Mouse (Mus musculus) kidney, adult 8-10 months (tissue): ENCODE results near the gene Cox4i1.

ENCODE experiments used
- DNase-seq, 2 experiments: peaks; one replicate each; pipeline ENCODE4 v3.0.0; 2022

The Cox4i1 gene

DNA sequence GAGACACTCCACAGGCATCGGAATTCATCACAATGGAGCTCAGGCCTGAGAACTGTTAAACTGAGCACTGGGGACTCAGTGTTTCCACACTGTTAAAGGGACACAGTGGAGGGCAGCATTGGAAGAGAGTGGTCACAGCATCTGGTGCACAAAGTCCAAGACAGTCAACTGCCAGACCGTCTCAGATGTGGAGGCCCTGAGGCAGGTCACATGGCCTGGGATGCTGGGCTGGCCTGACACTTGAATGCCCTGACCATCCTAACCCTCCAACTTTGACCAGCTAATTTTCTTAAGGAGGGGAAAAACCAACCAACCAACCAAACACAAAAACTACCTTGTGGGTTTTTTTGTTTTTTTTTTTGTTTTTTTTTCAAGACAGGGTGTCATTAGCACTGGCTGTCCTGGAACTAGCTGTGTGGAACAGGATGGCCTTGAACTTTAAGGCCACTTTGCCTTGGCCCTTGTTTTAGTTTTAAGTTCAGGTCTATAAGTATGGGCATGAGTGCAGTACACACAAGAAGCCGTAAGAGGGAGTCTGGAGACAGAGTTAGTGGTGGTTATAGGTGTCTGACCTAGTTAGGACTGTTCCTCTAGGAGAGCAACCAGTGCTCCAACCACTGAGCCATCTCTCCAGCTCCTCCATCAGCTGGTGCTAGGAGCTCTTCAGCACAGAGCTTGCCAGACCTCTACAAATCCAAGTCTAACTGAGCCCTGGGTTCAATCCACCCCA is 2.1 kb upstream of the Cox4i1 start:
- DNase-seq = no peak

DNA sequence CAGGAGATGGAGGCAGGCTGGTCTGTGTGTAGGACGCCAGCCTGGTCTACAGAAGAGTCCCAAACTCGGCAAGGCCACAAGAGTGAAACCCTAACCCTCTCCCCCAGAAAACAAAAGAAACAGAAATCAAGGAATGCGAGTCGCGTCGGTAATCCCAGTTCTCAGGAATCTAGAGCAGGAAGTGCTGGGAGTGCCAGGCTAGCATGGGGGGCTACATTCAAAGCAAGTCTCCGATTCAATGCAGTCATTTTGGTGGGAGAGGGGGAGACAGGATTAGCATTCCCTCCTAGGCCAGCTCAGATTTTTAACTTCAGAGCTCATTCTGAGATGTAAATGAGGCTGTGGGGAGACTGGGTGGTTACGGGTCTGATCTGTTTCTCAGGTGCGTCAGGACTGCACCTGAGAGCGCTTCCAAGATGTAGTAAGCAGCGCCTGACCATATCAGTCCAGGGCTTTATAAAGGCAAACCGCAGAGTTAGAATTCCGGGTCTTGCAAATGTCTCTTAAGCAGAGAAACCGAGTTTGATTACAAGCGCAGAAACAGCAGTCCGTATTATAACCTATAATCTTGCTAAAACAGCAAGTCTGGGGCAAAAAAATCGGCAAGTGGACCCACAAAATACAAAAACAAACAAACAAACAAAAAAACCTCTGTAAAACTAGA is 1.1 kb upstream of the Cox4i1 start:
- no peak for DNase-seq

DNA sequence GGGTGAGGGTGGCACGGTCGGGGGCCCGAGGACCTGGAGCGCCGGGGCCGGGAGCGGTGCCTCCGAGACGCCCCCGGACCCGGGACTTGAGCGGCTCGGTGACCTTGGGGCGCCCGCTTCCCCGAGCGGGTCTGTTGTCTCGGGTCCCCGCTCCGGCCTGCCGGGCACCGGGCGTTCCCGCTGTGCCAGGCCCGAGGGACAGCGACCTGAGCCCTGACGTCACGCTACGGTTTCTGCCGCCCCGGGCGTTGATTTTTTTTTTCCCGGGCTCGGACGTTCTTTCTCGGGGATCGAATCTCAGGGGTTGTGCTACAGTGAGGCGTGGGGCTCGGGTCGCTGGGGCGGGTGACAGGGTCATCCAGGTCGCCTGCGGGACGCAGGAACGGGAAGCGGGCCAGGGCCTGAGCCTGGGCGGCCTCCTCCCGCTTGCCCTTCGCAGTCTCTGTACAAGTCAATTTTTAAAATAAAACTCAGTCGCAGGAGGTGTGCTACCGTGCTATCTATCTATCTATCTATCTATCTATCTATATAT is 418 bp downstream of the Cox4i1 start, which contains the start of gene Emc8:
Gene Emc8, minus strand, starts transcription at position 200 of the 532 bp plus-strand sequence.
- DNase-seq = peak in 1 of 2 experiments; percentile 40

DNA sequence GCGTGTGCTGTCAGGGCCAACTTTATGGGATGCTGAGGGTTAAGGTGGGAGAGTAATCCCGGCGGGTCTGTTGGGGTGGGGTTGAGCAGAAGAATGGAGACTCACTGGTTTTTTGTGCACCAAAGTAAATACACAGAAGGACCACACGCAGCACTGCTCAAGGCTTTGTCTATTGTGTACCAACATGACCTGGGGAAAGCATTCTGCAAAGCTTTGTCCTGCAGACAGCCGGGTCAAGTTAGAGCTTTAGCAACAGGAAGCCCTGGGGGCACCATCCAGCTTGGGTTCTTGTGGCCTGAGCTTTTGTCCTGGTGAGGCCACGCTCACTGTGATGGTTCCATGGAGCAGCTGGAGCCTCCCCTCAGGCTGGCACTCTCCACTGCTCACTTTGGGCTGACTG is 3.8 kb downstream of the Cox4i1 start:
- no peak for DNase-seq

DNA sequence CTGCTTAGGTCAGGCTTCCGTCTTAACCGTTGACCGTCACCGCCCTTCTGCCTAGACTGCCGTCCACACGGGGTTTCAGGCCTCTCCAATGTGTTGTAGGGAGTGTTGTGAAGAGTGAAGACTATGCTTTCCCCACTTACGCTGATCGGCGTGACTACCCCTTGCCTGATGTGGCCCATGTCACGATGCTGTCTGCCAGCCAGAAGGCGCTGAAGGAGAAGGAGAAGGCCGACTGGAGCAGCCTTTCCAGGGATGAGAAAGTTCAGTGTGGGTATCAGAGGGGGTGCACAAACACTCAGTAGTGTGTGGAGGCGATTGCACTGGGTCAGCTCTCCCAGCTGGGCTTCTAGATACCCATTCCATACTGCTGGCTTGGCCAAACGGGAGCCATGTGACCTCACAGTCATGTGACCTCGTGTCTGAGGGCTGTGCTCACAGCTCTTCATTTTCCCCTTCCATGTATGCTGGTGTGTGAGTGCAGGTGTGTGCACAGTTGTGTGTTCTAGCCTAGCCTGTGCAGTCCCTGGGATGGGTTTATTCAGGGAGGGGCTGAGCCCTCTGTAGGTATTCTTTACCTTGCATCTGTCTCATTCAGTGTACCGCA is 4.7 kb downstream of the Cox4i1 start:
- DNase-seq = no peak

DNA sequence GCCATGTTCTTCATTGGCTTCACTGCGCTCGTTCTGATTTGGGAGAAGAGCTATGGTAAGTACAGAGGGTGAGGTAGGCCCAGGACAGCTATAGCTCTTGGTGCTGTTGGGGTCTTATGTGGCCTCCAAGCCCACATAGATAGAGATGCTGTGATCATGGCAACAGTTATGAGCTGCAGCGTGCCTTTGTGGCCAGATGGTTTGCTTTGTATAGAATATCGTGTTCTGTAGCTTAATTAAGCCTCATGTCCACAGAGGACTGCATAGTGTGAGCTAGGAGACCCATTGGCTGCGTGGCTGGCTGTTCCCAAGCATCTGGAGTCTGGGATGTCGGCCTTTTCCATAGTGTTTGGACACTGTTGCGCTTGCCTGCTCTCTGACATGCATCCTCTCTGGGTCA is 5.3 kb downstream of the Cox4i1 start:
- DNase-seq = no peak

DNA sequence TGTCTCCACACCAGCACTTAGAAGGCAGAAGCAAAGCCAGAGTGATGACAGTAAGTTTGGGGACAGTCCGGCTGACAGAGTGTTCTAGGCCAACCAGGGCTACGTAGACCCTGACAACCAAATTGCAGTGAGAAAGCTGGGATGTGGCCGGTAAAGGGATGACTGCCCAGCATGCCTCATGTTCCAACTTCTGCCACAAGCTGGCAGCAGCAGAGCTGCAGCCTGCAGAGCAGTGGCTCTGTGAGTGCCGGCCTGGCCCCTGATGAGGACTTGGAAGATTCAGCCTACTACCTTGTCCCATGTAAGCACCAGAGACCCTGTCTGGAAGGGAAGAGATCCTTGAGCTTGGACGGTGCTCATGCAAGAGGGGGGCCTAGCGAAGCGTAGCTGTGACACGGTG is 7.7 kb downstream of the Cox4i1 start:
- DNase-seq = no peak

DNA sequence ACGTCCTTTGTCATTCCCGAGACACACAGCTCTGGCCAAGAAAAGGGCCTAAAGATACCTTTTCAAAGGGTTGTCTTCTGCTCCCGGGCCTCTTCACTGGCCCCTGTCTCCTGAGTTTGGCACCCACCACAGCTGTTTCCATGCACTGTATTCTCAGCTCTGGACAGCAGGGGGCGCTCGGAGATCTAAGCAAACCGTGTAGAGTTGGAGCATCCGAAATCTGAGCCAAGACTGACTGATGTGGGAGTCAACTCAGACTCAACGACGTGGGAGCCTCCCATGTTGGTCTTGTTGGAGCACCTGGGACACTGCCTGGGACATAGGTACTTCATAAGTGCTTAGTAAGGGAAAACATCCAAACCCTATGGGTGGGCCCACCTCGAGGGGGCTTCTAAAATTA is 10.4 kb downstream of the Cox4i1 start:
- DNase-seq = peak; percentile 59 to 88

DNA sequence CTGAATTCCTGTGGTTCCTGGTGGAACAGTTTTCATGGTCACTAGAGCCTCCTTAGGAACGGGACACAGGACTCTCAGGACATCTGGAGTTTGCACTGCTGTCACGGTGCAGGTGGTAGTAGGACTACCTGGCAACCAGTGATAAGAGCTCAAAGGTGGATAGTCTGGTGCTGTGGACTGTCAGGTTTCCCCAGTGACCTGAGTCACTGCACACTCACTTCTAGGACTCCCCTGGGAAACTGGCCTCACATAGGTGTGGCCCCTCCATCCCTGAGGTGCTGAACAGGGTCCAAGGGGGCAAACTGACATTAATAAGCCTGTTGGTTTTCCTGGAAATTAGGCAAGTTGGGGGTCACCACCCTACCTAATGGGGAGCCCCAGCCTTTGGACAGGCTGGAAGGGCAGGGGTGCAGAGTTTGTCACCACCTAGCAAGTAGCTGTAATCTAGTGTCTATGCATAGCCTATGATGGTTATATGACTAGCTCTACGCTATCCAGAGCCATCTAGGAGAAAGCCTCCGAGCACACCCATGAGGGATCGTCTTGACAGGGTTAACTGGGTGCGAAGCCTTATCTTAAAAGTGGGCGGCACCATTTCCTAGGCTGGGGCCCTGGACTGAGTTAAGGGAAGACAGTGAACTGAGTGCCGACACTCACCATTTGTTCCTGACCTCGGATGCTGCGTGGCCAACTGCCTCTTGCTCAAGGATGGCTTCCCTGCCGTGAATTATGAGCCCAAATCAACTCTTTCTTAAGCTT is 11.8 kb downstream of the Cox4i1 start:
- no peak for DNase-seq

DNA sequence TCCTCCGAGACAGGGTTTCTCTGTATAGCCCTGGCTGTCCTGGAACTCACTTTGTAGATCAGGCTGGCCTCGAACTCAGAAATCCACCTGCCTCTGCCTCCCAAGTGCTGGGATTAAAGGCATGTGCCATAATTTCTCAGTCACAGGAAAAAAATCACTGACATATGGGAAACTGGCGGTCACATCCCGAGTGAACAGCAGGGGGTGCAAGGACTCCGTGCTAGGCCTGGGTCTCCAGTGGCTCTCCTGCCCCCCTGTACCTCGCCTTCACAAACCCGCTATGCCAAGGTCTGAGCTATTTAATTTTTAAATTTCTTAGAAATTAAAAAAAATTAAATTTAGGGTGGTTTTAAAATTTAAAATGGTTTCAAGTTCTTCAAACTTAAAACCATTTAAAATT is 12.4 kb downstream of the Cox4i1 start:
- DNase-seq = peak in 1 of 2 experiments; percentile 49

DNA sequence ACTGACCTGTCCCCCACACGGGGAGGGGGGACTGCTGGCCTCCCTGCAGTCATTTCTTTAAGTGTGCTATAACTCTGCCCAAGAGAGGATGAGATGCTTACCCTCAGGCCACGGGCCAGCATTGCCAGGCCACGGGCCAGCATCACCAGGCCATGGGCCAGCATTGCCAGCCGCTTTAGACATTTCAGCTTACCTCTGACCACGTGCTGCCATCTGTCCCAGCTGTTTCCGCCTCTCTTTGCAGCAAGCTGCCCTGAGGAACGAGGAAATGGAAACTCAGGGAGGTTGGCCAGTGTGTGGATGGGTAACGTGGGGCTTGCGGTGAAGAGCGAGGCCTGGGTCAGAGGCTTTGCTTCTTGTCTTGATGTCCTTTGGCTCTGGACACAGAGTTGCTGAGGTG is 13.1 kb downstream of the Cox4i1 start:
- DNase-seq = no peak

DNA sequence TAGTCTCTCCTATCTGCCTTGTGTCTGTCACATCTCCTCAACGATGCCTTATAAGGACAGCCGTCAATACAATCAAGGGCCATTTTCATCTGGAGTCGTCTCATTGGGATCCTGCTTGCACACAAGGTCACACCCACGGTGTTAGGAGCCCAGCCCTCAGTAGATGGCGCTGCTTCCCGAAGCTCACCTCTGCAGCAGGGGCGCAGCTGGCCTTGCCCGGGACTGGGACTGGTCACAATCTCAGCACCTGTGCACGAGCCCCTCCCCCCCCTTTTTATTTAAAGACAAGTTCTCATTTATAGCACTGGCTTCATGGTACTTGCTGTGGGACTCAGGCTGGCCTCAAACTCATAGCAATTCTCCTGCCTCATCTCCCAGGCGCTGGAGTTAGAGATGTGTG is 15.6 kb downstream of the Cox4i1 start:
- peak; percentile 61 to 82 for DNase-seq

DNA sequence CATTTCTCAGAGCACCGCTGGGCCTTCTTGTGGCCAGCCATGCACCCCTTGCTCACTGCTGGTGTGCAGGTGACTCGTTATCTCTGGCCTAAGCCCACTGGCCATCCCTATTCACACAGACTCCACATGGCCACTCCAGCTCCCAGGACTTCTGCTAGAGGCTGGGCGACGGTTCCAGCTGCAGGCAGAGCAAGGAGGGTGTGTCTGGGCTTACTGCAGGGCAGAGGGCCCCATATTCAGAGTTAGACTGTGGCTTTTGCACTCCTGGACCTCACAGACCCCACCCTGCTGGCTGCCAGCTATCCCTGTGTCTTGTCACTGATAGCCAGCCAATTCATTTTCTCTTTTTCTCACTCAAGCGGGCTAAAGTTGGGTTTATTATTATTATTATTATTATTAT is 16.1 kb downstream of the Cox4i1 start:
- no peak for DNase-seq

DNA sequence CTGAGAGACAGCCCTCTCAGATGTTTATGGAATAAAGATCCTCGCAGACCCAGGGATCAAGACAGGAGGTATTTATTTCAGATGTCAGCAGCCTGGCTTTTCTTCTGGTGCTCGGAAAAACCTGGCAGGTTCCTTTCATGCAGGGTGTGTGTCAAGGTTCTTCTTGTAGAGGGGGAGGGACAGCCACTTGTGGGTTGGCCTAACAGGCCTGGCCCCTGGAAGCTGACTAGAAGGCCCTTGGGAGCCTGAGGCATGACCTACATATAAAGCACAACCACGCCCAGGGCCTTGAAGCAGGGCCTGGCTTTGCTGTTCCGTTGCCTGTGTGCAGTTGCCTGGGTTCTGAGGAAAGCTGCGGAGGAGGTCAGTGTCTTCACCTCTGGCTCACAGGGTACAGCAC is 17.1 kb downstream of the Cox4i1 start:
- no peak for DNase-seq

DNA sequence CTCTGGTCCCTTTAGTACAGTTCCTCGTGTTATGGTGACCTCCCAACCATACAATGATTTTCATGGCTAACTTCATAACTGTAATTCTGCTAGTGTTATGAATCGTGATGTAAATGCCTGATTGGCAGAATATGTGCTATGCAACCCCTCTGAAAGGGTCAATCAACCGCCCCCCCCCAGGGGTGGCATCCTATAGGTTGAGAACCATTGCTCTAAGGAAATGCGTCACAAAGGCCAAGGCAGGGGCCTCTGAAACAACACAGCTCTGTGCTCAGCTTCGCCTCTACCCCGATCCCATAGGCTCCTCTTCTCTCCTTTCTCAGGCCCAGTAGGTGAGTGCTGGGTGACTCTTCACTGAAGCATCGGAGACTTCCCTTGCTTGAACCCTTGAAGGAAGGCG is 17.6 kb downstream of the Cox4i1 start:
- DNase-seq = no peak

DNA sequence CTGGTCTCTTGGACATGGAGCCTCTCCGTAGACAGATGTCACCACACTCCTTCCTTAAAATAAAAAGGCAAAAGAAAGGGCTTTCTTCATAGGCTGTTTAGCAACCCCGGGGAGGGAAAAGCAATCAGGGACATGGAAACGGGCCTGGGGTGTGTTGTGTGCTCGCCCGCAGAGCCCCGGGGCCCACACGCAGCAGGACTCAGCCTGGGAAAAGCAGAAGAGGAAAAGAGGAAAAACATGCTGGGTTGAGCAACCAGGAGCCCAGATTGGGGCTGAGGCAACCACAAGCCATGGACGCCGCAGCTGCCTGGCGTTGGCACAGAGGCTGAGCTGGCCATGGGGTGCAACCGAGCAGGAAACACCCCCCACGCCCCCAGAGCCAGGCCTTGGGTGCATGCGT is 18.0 kb downstream of the Cox4i1 start:
- DNase-seq = no peak

DNA sequence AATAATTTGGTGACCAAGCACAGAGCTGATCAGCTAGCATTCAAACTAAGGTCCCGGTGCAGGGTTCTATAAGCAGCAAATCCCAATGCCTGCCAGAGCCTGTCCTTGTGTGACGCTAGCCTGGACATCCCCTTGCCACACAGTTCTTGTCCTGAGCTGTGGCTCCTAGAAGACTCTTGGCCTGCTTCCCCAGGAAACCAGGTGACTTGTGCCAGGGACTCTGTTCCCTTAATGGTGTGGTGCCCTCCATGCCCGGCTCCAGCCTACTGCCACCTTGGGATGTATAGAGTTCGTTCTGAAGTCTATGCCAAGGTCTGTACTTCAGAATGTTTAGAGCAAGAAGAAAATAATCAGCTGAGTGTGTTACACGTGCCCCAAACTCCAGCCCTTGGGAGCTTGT is 18.6 kb downstream of the Cox4i1 start:
- DNase-seq = no peak

DNA sequence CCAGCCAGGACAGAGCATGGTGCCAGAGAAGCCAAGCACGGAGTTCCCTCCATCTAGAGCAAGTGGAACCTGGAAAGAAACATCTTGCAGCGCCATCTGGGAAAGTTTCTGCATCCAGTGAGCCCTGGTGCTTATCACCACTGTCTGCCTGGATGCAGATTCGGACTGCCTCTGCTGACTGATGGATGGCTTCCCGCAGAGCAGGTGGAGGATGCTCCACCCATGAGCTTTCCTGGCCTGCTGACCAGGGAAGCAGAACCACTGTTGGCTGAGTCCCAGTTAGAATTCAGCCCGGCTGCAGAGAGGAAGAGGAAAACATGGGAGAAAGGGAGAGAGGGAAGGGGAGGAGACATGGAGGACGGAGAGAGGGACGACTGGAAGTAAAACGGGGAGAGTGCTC is 19.8 kb downstream of the Cox4i1 start:
- DNase-seq = peak; percentile 49

DNA sequence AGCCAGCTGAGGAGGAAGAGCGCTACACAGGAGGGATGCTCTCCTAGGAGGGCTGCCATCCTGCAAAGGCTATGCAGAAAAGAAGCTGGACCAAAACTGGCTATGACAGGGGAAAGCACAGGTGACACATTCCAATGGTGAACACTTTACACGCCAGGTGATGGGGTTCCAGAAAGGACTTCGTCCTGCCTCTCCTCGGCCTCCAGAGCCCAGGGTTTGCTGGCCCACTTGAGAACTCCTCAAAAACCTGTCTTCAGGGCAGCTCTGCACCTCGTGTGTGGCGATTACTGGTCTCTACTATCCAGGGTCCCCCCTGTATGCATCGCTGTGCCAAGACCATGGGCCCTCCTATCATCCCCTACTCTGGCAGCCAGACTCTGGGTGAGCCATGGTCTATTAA is 20.5 kb downstream of the Cox4i1 start:
- DNase-seq = no peak

DNA sequence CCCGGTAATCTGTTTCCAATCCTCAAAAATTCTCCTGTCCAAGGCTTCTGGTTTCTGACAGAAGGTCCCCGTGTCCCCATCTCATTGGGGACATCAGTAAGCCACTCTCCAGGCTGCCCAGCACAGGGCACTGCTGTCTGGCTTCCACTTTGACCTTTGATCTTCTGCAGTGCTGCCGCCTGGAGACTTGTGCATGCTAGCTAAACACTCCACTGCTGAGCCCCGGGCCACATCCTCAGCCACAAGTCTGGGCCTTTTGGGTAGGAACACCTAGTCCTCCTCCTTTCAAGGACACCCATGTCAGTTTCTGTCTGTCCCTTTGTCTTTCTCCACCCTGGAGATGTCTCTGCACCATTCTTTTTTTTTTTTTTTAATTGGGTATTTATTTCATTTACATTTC is 24.9 kb downstream of the Cox4i1 start:
- DNase-seq = no peak

DNA sequence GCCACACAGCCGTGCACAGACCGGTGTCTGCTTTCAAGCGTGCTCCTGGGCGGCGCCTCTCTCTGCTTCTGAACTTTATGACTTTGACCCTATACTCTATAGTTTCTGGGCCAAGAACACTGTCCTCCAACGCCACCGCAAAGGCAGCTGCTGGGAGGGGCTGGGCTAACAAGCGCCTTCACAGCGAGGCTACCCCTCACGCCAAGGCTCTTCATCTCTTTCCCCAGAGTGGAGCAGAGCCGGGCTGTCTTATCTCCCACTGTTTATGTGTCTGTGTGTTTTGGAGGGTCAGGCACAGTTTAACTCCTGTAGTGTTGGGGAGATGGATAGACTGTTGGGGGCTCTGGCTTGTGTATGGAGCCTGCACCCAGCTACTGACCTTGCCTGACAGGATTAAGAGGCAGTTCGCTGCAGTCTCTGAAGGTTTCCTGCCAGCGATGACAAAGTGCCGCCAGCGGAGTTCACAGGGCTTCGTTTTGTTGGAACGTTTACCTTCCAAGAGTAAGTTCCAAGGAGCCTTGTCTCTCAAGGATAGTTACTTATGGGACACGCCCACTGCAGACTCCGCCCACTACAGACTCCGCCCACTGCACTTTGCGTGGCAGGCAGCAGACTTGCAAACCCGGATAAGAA is 26.0 kb downstream of the Cox4i1 start:
- peak in 1 of 2 experiments; percentile 58 for DNase-seq

DNA sequence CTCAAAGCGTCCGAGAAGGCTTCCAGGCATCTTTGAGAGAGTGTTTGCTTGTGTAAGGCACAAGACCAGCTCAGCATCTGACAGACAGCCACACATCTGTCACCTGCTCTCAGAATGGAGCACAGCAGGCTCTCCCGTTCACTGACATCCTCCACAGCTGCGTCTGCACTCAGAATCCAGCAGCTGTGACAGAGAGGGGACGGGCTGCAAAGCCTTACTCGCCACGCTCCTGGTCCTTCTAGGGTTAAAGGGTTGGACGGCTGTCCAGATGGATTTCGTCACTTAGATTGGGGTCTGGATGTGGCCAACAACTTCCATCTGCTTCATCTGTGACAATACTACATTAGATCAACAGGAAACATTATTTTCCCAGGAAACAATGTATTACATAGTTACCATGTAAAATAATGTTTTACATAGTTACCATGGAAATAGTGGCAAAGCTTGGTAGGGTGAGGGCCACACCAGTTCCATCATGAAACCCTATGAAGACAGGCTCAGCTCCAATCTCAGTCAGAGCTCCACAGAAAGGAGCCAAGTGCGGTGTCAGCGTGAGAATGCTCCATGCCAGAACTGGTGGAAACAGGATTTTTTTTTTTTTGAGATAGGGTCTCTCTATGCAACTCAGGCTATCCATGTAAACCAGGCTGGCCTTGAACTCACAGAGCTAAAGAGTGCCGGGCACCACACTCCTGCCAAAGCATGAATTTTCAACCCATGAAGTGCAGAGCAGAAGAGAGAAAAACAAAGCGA is 28.6 kb downstream of the Cox4i1 start:
- DNase-seq = no peak
